Mouse (Mus musculus): ENCODE data around the gene Urm1.
A peak's percentile ranks its signal among the peaks of the same experiment; 100 is the strongest.
"Not testable (repeated sequence)": the region's sequence is repeated elsewhere in the genome, so short reads cannot be mapped to it uniquely, and the experiment has no call there.

Gene Urm1

GRCm38 (mm10) chr2:29820025-29820817 is at the start of gene Urm1:
TSS of gene Urm1 (plus strand) at chr2:29820075.
- DNase-seq (ENCODE audit: low read depth, low spot score), result peak; percentile 65

- no peak for DNase-seq (ENCODE audit: low read depth, low spot score)
These were observed 49.7 kb upstream of the Urm1 start for GRCm38 (mm10) chr2:29770162-29770561.

- DNase-seq (ENCODE audit: low read depth, low spot score), result no peak
These were observed 48.0 kb upstream of the Urm1 start for GRCm38 (mm10) chr2:29771611-29772461.

GRCm38 (mm10) chr2:29773323-29773722 is 46.6 kb upstream of the Urm1 start:
- DNase-seq (ENCODE audit: low read depth, low spot score), result no peak

- not testable (repeated sequence) for DNase-seq (ENCODE audit: low read depth, low spot score)
These were observed 38.6 kb upstream of the Urm1 start for GRCm38 (mm10) chr2:29781256-29781655.

- DNase-seq (ENCODE audit: low read depth, low spot score), result no peak
These were observed 35.6 kb upstream of the Urm1 start for GRCm38 (mm10) chr2:29784290-29784689.

- DNase-seq (ENCODE audit: low read depth, low spot score), result peak; percentile 95
These were observed 32.6 kb upstream of the Urm1 start, which contains the start of gene Coq4 for GRCm38 (mm10) chr2:29787104-29787917. TSS of gene Coq4 (plus strand) at chr2:29787493.

GRCm38 (mm10) chr2:29787937-29788681 is 31.8 kb upstream of the Urm1 start, which contains the start of gene Trub2:
TSS of gene Trub2 (minus strand) at chr2:29788502.
- peak; percentile 87 for DNase-seq (ENCODE audit: low read depth, low spot score)

GRCm38 (mm10) chr2:29792772-29793487 is 26.9 kb upstream of the Urm1 start:
- DNase-seq (ENCODE audit: low read depth, low spot score), result no peak

- DNase-seq (ENCODE audit: low read depth, low spot score), result peak; percentile 95
These were observed 17.6 kb upstream of the Urm1 start, which contains the start of gene Slc27a4 for GRCm38 (mm10) chr2:29802075-29802826. TSS of gene Slc27a4 (plus strand) at chr2:29802634.

- no peak for DNase-seq (ENCODE audit: low read depth, low spot score)
These were observed 17.1 kb upstream of the Urm1 start for GRCm38 (mm10) chr2:29802827-29803201.

- peak; percentile 52 for DNase-seq (ENCODE audit: low read depth, low spot score)
These were observed 16.5 kb upstream of the Urm1 start for GRCm38 (mm10) chr2:29803400-29803831.

- DNase-seq (ENCODE audit: low read depth, low spot score), result no peak
These were observed 4.0 kb upstream of the Urm1 start for GRCm38 (mm10) chr2:29815678-29816371.

- peak; percentile 87 for DNase-seq (ENCODE audit: low read depth, low spot score)
These were observed 2.2 kb upstream of the Urm1 start for GRCm38 (mm10) chr2:29817426-29818232.

GRCm38 (mm10) chr2:29819363-29819762 is 512 bp upstream of the Urm1 start:
- no peak for DNase-seq (ENCODE audit: low read depth, low spot score)

GRCm38 (mm10) chr2:29826318-29826925 is 6.5 kb downstream of the Urm1 start:
- DNase-seq (ENCODE audit: low read depth, low spot score), result peak; percentile 24

- DNase-seq (ENCODE audit: low read depth, low spot score), result peak; percentile 97
These were observed 7.2 kb downstream of the Urm1 start for GRCm38 (mm10) chr2:29826926-29827708.

All from CD4-positive, CD25-positive, alpha-beta regulatory T cell, adult 2 months (primary cell).